Mouse (Mus musculus) lung, embryonic 15.5 days (tissue): Measurements from ENCODE around the gene Clmn. TPM values are rescaled to one million over a fixed set of nuclear protein-coding genes. Genes with fewer than 3 reads are reported as not detected.

ENCODE experiments used
- ATAC-seq: fragments of 200-750 bp; cut with Nextera tagmentation; 2 replicates; pipeline ENCODE4 v1.8.0; 2017; ENCODE audit warnings: moderate number of reproducible peaks, borderline replicate concordance; ENCODE audit not compliant: low FRiP score, low TSS enrichment; ENCODE audit errors: extremely low read depth
- H3K27ac ChIP-seq: fragments of 300-500 bp; sonication (generic); 2 replicates; pipeline ENCODE4 v1.5.1; 2015; ENCODE audit warnings: moderate library complexity, mild to moderate bottlenecking, inconsistent platforms
- H3K27me3 ChIP-seq: fragments of 300-500 bp; sonication (generic); 2 replicates; pipeline ENCODE4 v1.6.1; 2015; ENCODE audit warnings: inconsistent platforms
- H3K36me3 ChIP-seq: fragments of 300-500 bp; sonication (generic); 2 replicates; pipeline ENCODE4 v1.6.1; 2015; ENCODE audit warnings: inconsistent platforms
- H3K4me1 ChIP-seq: fragments of 300-500 bp; sonication (generic); 2 replicates; pipeline ENCODE4 v1.6.1; 2015; ENCODE audit warnings: inconsistent platforms
- H3K4me2 ChIP-seq: fragments of 300-500 bp; sonication (generic); 2 replicates; pipeline ENCODE4 v1.6.1; 2015; ENCODE audit warnings: inconsistent platforms, mild to moderate bottlenecking, moderate library complexity
- H3K4me3 ChIP-seq: fragments of 300-500 bp; sonication (generic); 2 replicates; pipeline ENCODE4 v1.5.1; 2015; ENCODE audit warnings: mild to moderate bottlenecking, inconsistent platforms
- H3K9ac ChIP-seq: fragments of 300-500 bp; sonication (generic); 2 replicates; pipeline ENCODE4 v1.6.1; 2015; ENCODE audit warnings: inconsistent platforms
- H3K9me3 ChIP-seq: fragments of 300-500 bp; sonication (generic); 2 replicates; pipeline ENCODE4 v1.6.1; 2016; ENCODE audit warnings: inconsistent platforms
- WGBS: fragments of 180-500 bp; shearing (Covaris S2); methylation state at CpG from one replicate; pipeline ENCODE4 v1.1.7; 2015; 5-methylcytosine and 5-hydroxymethylcytosine counted together
- polyA plus RNA-seq: library from polyadenylated mRNA; unstranded; fragments of >200 nt; fragmentation: Nextera tagmentation; extraction: Ambion mirVana; gene quantifications from 2 replicates; pipeline ENCODE4 v1.2.1, GENCODE M21; 2015

The Clmn gene
- polyA plus RNA-seq = 2.6 and 3.2 TPM in 2 replicates

GRCm38 (mm10) chr12:104864439-104865165 lies at the start of gene Clmn:
Gene Clmn, minus strand, starts transcription at chr12:104865076.
- peak within 1 kb of the TSS; percentile 73 for H3K9ac ChIP-seq
- ATAC-seq = peak; percentile 20; the same call in 1 of the 2 replicates
- peak within 1 kb of the TSS; percentile 29; the same call in 1 of the 2 replicates for H3K27ac ChIP-seq
- H3K9me3 ChIP-seq = no peaks in the 10 kb centered on the region
- H3K36me3 ChIP-seq = no peaks in the 10 kb centered on the region
- WGBS = under 1% methylated on average over 37 of the region's 80 CpGs
- H3K4me1 ChIP-seq = peaks cover 20% of the 10 kb centered on the region
- peak within 1 kb of the TSS; percentile 99 for H3K4me2 ChIP-seq
- H3K27me3 ChIP-seq = no peaks in the 10 kb centered on the region
- peak within 1 kb of the TSS; percentile 83 for H3K4me3 ChIP-seq

- ATAC-seq = no peak
- 0 out of 2 replicates have a peak, but pooled peaks cover 5% of the 10 kb centered on the region for H3K4me1 ChIP-seq
- H3K9ac ChIP-seq = no peak overlapping the region
- no peaks in the 10 kb centered on the region for H3K27me3 ChIP-seq
- no peaks in the 10 kb centered on the region for H3K36me3 ChIP-seq
- no peak overlapping the region for H3K4me3 ChIP-seq
- 65% methylated on average over 3 of the region's 3 CpGs for WGBS
- H3K27ac ChIP-seq = no peak overlapping the region
- no peaks in the 10 kb centered on the region for H3K9me3 ChIP-seq
- no peak overlapping the region for H3K4me2 ChIP-seq
Measured at GRCm38 (mm10) chr12:104912990-104913389, 48.1 kb upstream of the Clmn start.

- H3K9ac ChIP-seq = no peak overlapping the region
- WGBS = 35% methylated on average over 10 of the region's 10 CpGs
- no peaks in the 10 kb centered on the region for H3K27me3 ChIP-seq
- H3K4me2 ChIP-seq = no peak overlapping the region
- ATAC-seq = no peak
- no peaks in the 10 kb centered on the region for H3K9me3 ChIP-seq
- H3K4me3 ChIP-seq = no peak overlapping the region
- 0 out of 2 replicates have a peak, but pooled peaks cover 5% of the 10 kb centered on the region for H3K4me1 ChIP-seq
- H3K36me3 ChIP-seq = no peaks in the 10 kb centered on the region
- no peak overlapping the region for H3K27ac ChIP-seq
Measured at GRCm38 (mm10) chr12:104912281-104912933, 47.5 kb upstream of the Clmn start.

- Histone ChIP-seq H3K9me3 (no peaks in the 10 kb centered on the region), H3K36me3 (no peaks in the 10 kb centered on the region), H3K4me1 (0 out of 2 replicates have a peak, but pooled peaks cover 5% of the 10 kb centered on the region), H3K4me3 (no peak overlapping the region), H3K4me2 (no peak overlapping the region), H3K9ac (no peak overlapping the region), H3K27me3 (no peaks in the 10 kb centered on the region), H3K27ac (no peak overlapping the region)
- WGBS = 81% methylated on average over 4 of the region's 4 CpGs
- no peak for ATAC-seq
Measured at GRCm38 (mm10) chr12:104909750-104910149, 44.9 kb upstream of the Clmn start.

GRCm38 (mm10) chr12:104908986-104909385 lies 44.1 kb upstream of the Clmn start:
- H3K36me3 ChIP-seq = no peaks in the 10 kb centered on the region
- no peaks in the 10 kb centered on the region for H3K27me3 ChIP-seq
- no peak for ATAC-seq
- H3K4me2 ChIP-seq = no peak overlapping the region
- 68% methylated on average over 5 of the region's 5 CpGs for WGBS
- no peak overlapping the region for H3K4me3 ChIP-seq
- H3K4me1 ChIP-seq = peaks cover 10% of the 10 kb centered on the region; the same call in 1 of the 2 replicates
- no peak overlapping the region for H3K27ac ChIP-seq
- no peak overlapping the region for H3K9ac ChIP-seq
- no peaks in the 10 kb centered on the region for H3K9me3 ChIP-seq

- ATAC-seq = no peak
- Histone ChIP-seq H3K4me1 (peaks cover 12% of the 10 kb centered on the region; the same call in 1 of the 2 replicates), H3K9me3 (no peaks in the 10 kb centered on the region), H3K4me2 (no peak overlapping the region), H3K9ac (no peak overlapping the region), H3K4me3 (no peak overlapping the region), H3K27ac (no peak overlapping the region), H3K27me3 (no peaks in the 10 kb centered on the region), H3K36me3 (no peaks in the 10 kb centered on the region)
- 24% methylated on average over 15 of the region's 15 CpGs for WGBS
Measured at GRCm38 (mm10) chr12:104908024-104908781, 43.3 kb upstream of the Clmn start.

- no peak overlapping the region for H3K4me2 ChIP-seq
- H3K36me3 ChIP-seq = no peaks in the 10 kb centered on the region
- ATAC-seq = no peak
- H3K27me3 ChIP-seq = no peaks in the 10 kb centered on the region
- peaks cover 8% of the 10 kb centered on the region; the same call in 1 of the 2 replicates for H3K4me1 ChIP-seq
- no peak overlapping the region for H3K27ac ChIP-seq
- 87% methylated on average over 2 of the region's 2 CpGs for WGBS
- H3K4me3 ChIP-seq = no peak overlapping the region
- H3K9ac ChIP-seq = no peak overlapping the region
- no peaks in the 10 kb centered on the region for H3K9me3 ChIP-seq
Measured at GRCm38 (mm10) chr12:104907133-104907532, 42.3 kb upstream of the Clmn start.

GRCm38 (mm10) chr12:104904138-104904537 lies 39.3 kb upstream of the Clmn start:
- Histone ChIP-seq H3K4me1 (peaks cover 6% of the 10 kb centered on the region; the same call in 1 of the 2 replicates), H3K4me2 (no peak overlapping the region), H3K9ac (no peak overlapping the region), H3K27ac (no peak overlapping the region), H3K36me3 (no peaks in the 10 kb centered on the region), H3K9me3 (no peaks in the 10 kb centered on the region), H3K4me3 (no peak overlapping the region), H3K27me3 (no peaks in the 10 kb centered on the region)
- 3% methylated on average over 5 of the region's 5 CpGs for WGBS
- no peak for ATAC-seq

GRCm38 (mm10) chr12:104902392-104903053 lies 37.6 kb upstream of the Clmn start:
- 68% methylated on average over 13 of the region's 13 CpGs for WGBS
- no peak for ATAC-seq

GRCm38 (mm10) chr12:104901320-104901719 lies 36.4 kb upstream of the Clmn start:
- Histone ChIP-seq H3K4me2 (no peak overlapping the region), H3K9me3 (no peaks in the 10 kb centered on the region), H3K27me3 (no peaks in the 10 kb centered on the region), H3K9ac (no peak overlapping the region), H3K36me3 (no peaks in the 10 kb centered on the region), H3K4me3 (no peak overlapping the region), H3K4me1 (peaks cover 15% of the 10 kb centered on the region), H3K27ac (no peak overlapping the region)
- WGBS = 58% methylated on average over 8 of the region's 8 CpGs
- no peak for ATAC-seq

More at GRCm38 (mm10) chr12:104902392-104903053, 37.6 kb upstream of the Clmn start:
- Histone ChIP-seq H3K27me3 (no peaks in the 10 kb centered on the region), H3K9me3 (no peaks in the 10 kb centered on the region), H3K4me1 (peaks cover 8% of the 10 kb centered on the region; the same call in 1 of the 2 replicates), H3K4me3 (no peak overlapping the region), H3K4me2 (no peak overlapping the region), H3K9ac (no peak overlapping the region), H3K27ac (no peak overlapping the region), H3K36me3 (no peaks in the 10 kb centered on the region)

GRCm38 (mm10) chr12:104899835-104900234 lies 35.0 kb upstream of the Clmn start:
- no peak overlapping the region for H3K9ac ChIP-seq
- 44% methylated on average over 3 of the region's 3 CpGs for WGBS
- H3K27ac ChIP-seq = no peak overlapping the region
- no peaks in the 10 kb centered on the region for H3K9me3 ChIP-seq
- no peaks in the 10 kb centered on the region for H3K27me3 ChIP-seq
- H3K4me3 ChIP-seq = no peak overlapping the region
- no peaks in the 10 kb centered on the region for H3K36me3 ChIP-seq
- no peak overlapping the region for H3K4me2 ChIP-seq
- peaks cover 22% of the 10 kb centered on the region for H3K4me1 ChIP-seq
- ATAC-seq = no peak
